Mouse (Mus musculus) cerebellum, adult (tissue): ENCODE data around the gene Rtbdn.
A peak's percentile ranks its signal among the peaks of the same experiment; 100 is the strongest.

ENCODE experiments used
- ATAC-seq: cut with Nextera tagmentation; 2 replicates; pipeline ENCODE4 v1.9.2; 2017; ENCODE audit warnings: mild to moderate bottlenecking, moderate library complexity, mixed read lengths; ENCODE audit not compliant: insufficient number of reproducible peaks, low FRiP score, low TSS enrichment

The Rtbdn gene

GRCm38 (mm10) chr8:84949753-84950152 is 3.0 kb downstream of the Rtbdn start:
- no peak for ATAC-seq

- no peak for ATAC-seq
Observed at GRCm38 (mm10) chr8:84952612-84953255, 5.9 kb downstream of the Rtbdn start.

- ATAC-seq: no peak
Observed at GRCm38 (mm10) chr8:84956768-84957167, 10.0 kb downstream of the Rtbdn start.

GRCm38 (mm10) chr8:84959811-84960210 is 13.0 kb downstream of the Rtbdn start:
- ATAC-seq: no peak

- ATAC-seq: no peak
Observed at GRCm38 (mm10) chr8:84963952-84964351, 17.2 kb downstream of the Rtbdn start.

GRCm38 (mm10) chr8:84965731-84966291 is 19.0 kb downstream of the Rtbdn start:
- peak; percentile 88 for ATAC-seq

- ATAC-seq: no peak
Observed at GRCm38 (mm10) chr8:84966603-84967002, 19.8 kb downstream of the Rtbdn start.

GRCm38 (mm10) chr8:84967532-84968304 is 20.9 kb downstream of the Rtbdn start:
- no peak for ATAC-seq

GRCm38 (mm10) chr8:84968650-84969049 is 21.9 kb downstream of the Rtbdn start:
- ATAC-seq: no peak

GRCm38 (mm10) chr8:84969241-84970134 is 22.7 kb downstream of the Rtbdn start, which contains the start of the genes Gm49661, Prdx2 and Rnaseh2a:
Gene Gm49661, minus strand, starts transcription at chr8:84969433.
Gene Prdx2, plus strand, starts transcription at chr8:84969587.
Gene Rnaseh2a, minus strand, starts transcription at chr8:84969767.
- peak; percentile 31; the same call in 1 of the 2 replicates for ATAC-seq

- no peak for ATAC-seq
Observed at GRCm38 (mm10) chr8:84970135-84970790, 23.5 kb downstream of the Rtbdn start.

GRCm38 (mm10) chr8:84970913-84971312 is 24.1 kb downstream of the Rtbdn start:
- no peak for ATAC-seq

- ATAC-seq: no peak
Observed at GRCm38 (mm10) chr8:84973079-84973478, 26.3 kb downstream of the Rtbdn start.

- no peak for ATAC-seq
Observed at GRCm38 (mm10) chr8:84973803-84974542, 27.2 kb downstream of the Rtbdn start.

GRCm38 (mm10) chr8:84974543-84975142 is 27.9 kb downstream of the Rtbdn start:
- ATAC-seq: no peak

- ATAC-seq: no peak
Observed at GRCm38 (mm10) chr8:84975434-84975833, 28.6 kb downstream of the Rtbdn start.

- ATAC-seq: peak; percentile 65
Observed at GRCm38 (mm10) chr8:84976031-84976762, 29.4 kb downstream of the Rtbdn start.
